Mouse (Mus musculus): ENCODE measurements at regions not wholly inside any gene's neighbourhood (a gene's known extent, or its start where the extent isn't known, plus 50 kb on each side); places are given as distances from the start of the nearest gene placed in this dataset.
A peak's percentile ranks its signal among the peaks of the same experiment; 100 is the strongest.

DNA sequence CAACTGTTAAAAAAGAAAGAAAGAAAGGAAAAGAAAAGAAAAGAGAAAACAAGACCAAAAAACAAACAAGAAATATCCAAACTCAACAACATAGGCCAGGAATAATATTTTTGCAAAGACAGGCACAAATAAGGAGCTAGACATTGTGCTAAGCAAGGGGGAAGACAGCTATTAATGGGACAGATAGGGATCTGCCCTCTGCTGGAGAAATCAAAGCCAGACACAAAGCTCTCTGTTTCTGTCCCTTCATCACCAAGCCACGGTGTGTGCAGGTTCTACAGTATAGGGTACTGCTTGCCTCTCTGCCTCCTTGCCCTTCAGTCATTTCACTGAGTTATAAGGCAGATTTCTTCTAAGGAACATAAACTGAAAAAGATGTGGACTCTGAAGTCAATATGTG is 57.8 kb upstream of the Chchd3 start:
- DNase-seq (ENCODE audit: low read depth, low spot score): peak; percentile 11

DNA sequence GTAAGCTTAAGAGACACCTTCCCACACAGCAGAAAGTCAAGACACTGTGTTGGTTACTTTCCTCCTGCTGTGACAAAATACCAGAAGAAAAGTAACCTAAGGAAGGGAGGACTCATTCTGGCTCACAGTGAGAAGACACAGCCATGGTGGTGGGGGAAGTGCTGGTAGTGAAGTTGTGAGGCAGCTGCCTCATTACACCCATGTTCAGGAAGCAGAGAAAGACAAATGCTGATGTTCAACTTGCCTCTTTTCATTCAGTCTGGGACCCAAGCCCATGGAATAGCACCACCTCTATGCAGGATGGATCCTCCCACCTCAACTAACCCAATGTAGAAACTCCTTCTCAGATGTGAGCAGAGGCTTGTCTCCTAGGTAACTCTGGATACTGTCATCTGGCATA is 60.5 kb upstream of the Chchd3 start:
- DNase-seq (ENCODE audit: low read depth, low spot score): no peak

DNA sequence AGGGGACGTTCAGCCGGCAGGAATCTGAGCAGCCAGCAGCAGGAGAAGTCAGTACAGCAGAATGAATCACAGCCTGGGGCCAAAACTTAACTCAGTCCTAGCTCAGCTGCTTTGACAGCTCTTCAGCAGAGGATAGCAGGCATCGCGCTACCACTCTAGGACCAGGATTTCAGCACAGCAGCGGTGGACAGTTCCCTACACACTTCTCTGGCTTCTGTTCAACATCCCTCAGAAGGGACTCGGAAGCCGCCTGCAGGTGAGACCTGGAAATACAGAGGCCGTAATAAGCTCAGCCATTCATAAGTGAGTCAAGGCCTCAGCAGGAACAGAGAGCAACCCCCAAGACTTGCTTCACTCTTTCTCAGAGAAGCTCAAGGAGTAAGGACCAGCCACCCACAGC is 66.5 kb upstream of the Chchd3 start:
- DNase-seq (ENCODE audit: low read depth, low spot score): peak; percentile 90

DNA sequence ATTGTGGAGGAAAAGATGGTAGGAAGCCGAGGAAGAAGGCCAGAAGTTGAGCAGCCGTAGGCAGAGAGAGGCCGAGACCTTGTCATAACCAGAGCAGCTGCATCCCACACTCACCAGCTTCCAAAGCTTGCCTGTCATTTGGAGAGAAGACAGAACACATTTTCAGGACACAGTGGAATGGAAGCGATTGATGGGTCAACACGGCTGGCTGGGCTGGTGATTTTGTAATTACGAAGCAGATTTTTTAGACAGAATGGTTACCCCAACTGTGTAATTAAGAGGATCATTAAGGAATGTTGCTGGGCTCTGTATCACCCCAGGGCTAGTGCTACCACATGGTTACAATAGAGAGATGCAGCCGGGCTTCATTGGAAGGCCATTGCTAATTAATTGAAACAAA is 76.8 kb upstream of the Chchd3 start:
- DNase-seq (ENCODE audit: low read depth, low spot score): no peak

DNA sequence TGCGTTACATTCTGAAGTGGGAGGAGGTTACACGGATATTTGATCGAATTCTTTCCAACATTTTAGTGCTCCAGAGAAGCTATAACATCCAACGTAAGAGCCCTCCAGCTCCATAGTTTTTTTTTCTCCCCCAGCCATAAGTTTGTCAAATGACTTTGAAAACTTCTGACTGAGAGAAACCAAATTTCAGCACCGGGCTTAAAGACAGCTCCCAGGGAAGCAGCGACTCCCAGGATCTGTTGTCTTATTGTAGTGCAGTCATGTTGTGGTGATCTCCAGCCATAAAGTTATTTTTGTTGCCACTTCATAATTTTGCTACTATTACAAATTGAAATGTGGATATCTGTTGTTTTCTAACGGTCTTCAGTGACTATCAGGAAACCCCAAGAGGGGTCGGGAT is 77.8 kb upstream of the Chchd3 start:
- DNase-seq (ENCODE audit: low read depth, low spot score): peak; percentile 31

DNA sequence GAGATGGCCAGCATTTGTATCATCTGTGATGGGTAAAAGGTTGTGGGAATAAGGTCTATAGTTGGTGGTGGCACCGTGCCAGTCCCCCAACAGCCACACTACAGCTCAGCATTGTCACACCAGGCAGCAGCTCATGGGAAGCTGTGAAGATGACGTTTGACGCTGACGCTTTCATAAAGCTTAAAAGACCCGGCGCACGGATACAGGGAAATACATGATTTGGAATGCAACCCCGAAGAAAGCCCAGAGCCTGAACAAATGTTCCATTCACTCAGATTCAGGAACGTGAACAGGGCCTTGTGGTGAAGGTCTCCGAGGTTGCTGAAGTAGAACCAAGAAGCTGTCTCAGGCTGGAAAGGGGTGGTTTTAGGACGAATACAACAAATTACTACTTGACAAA is 82.4 kb upstream of the Exoc4 start:
- no peak for DNase-seq (ENCODE audit: low read depth, low spot score)

DNA sequence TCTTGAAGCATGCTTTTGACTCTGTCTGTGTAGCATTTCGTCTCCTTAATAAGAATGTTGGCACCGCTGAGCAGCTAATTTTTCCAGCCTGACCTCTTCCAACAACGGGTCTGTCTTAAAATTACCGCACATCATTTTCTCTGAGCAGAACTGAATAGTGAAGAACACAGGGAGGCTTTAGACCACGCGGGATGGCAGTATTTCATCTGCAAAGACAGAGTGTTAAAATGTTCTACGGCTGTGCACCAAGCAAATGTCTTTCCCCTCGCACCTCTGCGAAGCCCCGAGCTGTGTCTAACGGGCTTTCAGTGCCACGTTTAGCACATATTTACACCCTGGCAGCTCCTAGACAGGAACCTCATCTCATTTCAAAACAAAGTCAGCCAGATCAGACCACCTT is 75.3 kb upstream of the Exoc4 start:
- DNase-seq (ENCODE audit: low read depth, low spot score): no peak

DNA sequence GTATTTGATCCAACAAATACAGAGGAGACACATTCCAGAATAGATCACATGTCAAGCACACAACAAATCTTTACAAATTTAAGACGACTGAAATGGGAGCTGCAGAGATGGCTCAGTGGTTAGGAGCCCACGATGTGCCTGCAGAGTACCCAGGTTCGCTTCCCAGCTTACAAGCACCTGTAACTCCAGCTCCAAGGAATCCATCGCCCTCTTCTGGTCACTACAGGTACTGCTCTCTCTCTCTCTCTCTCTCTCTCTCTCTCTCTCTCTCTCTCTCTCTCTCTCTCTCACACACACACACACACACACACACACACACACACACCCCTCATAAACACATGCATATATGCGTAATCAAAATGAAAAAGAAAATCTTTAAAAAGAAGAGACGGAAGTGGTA is 74.3 kb upstream of the Exoc4 start:
- DNase-seq (ENCODE audit: low read depth, low spot score): peak; percentile 51

DNA sequence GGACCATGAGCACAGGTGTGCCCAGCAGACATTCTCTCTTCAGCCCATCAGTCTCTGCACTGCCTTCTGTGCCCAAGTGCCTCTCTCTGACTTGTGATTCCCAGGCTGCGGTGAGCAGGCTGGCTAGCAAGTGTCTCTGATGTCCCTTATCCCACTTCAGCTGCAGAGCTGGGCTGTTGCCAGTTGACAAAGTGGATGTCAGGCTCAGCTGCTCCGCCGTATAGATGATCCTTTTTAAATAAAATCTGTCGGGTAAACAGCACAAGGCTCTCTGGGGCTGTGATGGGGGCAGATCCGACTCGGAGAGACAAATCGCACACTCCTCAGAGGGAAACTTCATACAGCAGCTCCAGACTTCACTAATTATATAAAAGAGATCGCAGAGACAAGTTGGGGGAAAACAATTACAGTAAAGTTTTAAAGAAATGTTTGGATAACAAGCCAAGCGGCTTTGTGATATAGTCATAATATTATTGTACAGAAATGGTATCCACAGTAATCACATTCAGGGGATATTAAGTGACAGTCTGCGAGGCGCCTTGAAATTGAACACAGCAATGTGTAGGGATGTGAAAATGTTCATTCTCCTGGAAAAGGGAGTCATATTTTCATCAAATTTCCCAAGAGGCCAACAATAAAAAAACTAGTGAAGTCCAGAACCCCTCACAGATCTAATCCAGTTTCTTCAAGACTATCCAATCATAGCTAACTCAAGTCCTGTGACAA is 59.2 kb upstream of the Exoc4 start:
- no peak for DNase-seq (ENCODE audit: low read depth, low spot score)

DNA sequence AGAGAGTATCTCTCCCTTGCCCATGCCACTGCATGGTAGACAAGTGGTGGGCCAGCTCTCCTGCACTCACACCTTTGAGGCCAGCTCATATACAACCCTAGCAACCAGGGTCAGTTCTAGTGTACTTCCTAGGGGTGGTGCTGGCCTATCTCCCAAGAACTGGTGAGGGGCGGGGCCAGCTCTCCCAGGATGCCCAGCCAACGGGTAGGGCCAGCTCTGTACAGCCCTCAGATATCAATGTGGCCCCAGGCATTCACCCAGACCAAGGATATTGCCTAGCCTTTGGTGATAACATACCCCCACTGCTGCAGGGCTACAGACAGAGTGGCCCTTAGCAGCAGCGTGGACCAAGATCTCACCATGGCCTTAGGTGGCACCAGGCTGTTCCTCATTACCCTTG is 55.1 kb upstream of the Exoc4 start:
- DNase-seq (ENCODE audit: low read depth, low spot score): no peak
